ENCODE assay signal across 21 mouse cellular contexts in the genomic region with DNA sequence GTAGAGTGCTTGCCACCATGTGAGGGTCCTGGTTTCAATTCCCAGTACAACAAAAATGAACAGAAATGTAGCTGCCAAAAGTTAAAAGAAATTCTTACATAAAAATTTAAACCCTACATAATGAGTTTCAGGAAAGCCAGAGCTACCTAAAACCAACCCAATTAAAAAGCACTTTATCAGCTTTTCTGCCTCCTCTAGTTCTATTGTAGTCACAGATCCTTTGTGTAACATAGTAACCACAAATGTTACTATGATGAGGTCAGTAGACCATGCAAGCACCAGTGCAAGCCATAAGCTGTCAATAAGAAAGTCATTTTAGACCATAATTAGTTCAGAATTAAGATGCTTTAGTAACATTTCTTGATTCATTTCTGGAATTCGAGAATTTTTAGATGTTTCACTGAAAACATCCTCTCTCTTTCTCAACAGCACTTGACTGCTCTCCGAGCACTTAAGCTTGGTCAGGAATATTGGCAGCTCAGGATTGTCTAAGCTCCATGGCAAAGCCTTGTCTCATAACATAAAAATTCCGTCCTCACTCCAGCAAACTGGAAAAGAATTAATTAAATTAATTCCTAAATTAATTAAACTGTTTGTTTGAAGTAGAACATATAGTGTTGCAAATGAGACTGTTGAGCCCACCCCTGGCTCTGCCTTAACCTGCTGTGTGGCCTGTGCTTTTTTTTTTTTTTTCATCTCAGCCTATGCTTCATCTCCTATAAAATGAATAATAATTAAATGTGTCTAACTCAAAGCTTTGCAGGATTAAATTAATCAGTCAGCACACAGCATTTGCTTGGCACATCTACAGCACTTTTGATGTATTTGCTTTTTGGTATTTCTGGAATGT.
DNase-seq lines count a peak whose midpoint lies in the region; ATAC-seq and TF ChIP-seq lines count a peak whose summit lies in the region.
"Had no signal": no experiment of that assay in that cellular context is flagged by ENCODE, and none has a peak within 500 bp of the region (broad histone marks: within the 10 kb centered on the region; RNA-seq: fewer than 3 reads in every experiment).

No protein-coding gene starts in this region.

- WGBS in forebrain, embryonic 13.5 days: 8% methylated on average over 3 of the region's 3 CpGs
- WGBS in forebrain, embryonic 15.5 days: 9% methylated on average over 3 of the region's 3 CpGs
- WGBS in lung, embryonic 14.5 days: 58% methylated on average over 3 of the region's 3 CpGs
- WGBS in limb, embryonic 13.5 days: 49% methylated on average over 3 of the region's 3 CpGs

- TF ChIP-seq CTCF in lung, embryonic 14.5 days (IDR thresholded peaks at IDR 0.05; ENCODE audit: low read depth): no peak

- no peak overlapping the region for H3K9ac ChIP-seq in forebrain, embryonic 13.5 days
- H3K9ac ChIP-seq in forebrain, embryonic 15.5 days (replicated peaks): no peak overlapping the region
- no peak overlapping the region for H3K9ac ChIP-seq in lung, embryonic 14.5 days
- no peak overlapping the region for H3K9ac ChIP-seq in limb, embryonic 13.5 days
- H3K9ac ChIP-seq: neural tube, embryonic 13.5 days had no signal

- no peak overlapping the region for H3K4me2 ChIP-seq in forebrain, embryonic 13.5 days
- H3K4me2 ChIP-seq in forebrain, embryonic 15.5 days (replicated peaks): no peak overlapping the region
- no peak overlapping the region for H3K4me2 ChIP-seq in lung, embryonic 14.5 days
- no peak overlapping the region for H3K4me2 ChIP-seq in limb, embryonic 13.5 days (replicated peaks)
- H3K4me2 ChIP-seq: heart, embryonic 11.5 days; neural tube, embryonic 13.5 days had no signal

- 0 out of 2 replicates have a peak, but pooled peaks have one; percentile 45 for ATAC-seq in forebrain, embryonic 13.5 days
- ATAC-seq in forebrain, embryonic 15.5 days (replicated peaks): no peak
- no peak for ATAC-seq in lung, embryonic 14.5 days (ENCODE audit: insufficient read depth)
- ATAC-seq in limb, embryonic 13.5 days (ENCODE audit: low FRiP score, low read depth): peak; percentile 75; the same call in 1 of the 2 replicates

- no peaks in the 10 kb centered on the region for H3K36me3 ChIP-seq in forebrain, embryonic 13.5 days (ENCODE audit: poor library complexity, severe bottlenecking)
- H3K36me3 ChIP-seq in forebrain, embryonic 15.5 days: no peaks in the 10 kb centered on the region
- H3K36me3 ChIP-seq in lung, embryonic 14.5 days (ENCODE audit: insufficient read depth): no peaks in the 10 kb centered on the region
- H3K36me3 ChIP-seq in limb, embryonic 13.5 days: 0 out of 2 replicates have a peak, but pooled peaks cover 3% of the 10 kb centered on the region
- H3K36me3 ChIP-seq: neural tube, embryonic 13.5 days had no signal

- peaks cover 8% of the 10 kb centered on the region for H3K4me1 ChIP-seq in forebrain, embryonic 13.5 days
- H3K4me1 ChIP-seq in forebrain, embryonic 15.5 days: peaks cover 6% of the 10 kb centered on the region
- H3K4me1 ChIP-seq in lung, embryonic 14.5 days (ENCODE audit: insufficient read depth): no peaks in the 10 kb centered on the region
- H3K4me1 ChIP-seq in limb, embryonic 13.5 days: no peaks in the 10 kb centered on the region; the same call in 1 of the 2 replicates
- H3K4me1 ChIP-seq: neural tube, embryonic 13.5 days had no signal

- H3K9me3 ChIP-seq in forebrain, embryonic 13.5 days (replicated peaks): peaks cover 12% of the 10 kb centered on the region
- H3K9me3 ChIP-seq in forebrain, embryonic 15.5 days: 0 out of 2 replicates have a peak, but pooled peaks cover 8% of the 10 kb centered on the region
- H3K9me3 ChIP-seq in lung, embryonic 14.5 days (ENCODE audit: low read depth, low read length): no peaks in the 10 kb centered on the region
- H3K9me3 ChIP-seq in limb, embryonic 13.5 days: peaks cover 12% of the 10 kb centered on the region

- no peak overlapping the region for H3K27ac ChIP-seq in forebrain, embryonic 13.5 days
- H3K27ac ChIP-seq in forebrain, embryonic 15.5 days (replicated peaks): no peak overlapping the region
- no peak overlapping the region for H3K27ac ChIP-seq in lung, embryonic 14.5 days (ENCODE audit: low read depth)
- H3K27ac ChIP-seq in limb, embryonic 13.5 days: no peak overlapping the region
- H3K27ac ChIP-seq: gastrocnemius, adult 2 months; neural tube, embryonic 13.5 days; stomach, postnatal 0 days had no signal

- no peaks in the 10 kb centered on the region for H3K27me3 ChIP-seq in forebrain, embryonic 13.5 days
- no peaks in the 10 kb centered on the region for H3K27me3 ChIP-seq in forebrain, embryonic 15.5 days
- no peaks in the 10 kb centered on the region for H3K27me3 ChIP-seq in lung, embryonic 14.5 days (ENCODE audit: insufficient read depth, low read length)
- no peaks in the 10 kb centered on the region for H3K27me3 ChIP-seq in limb, embryonic 13.5 days
- H3K27me3 ChIP-seq: CH12.LX; neural tube, embryonic 13.5 days had no signal

- DNase-seq in lung, embryonic 14.5 days: peak; percentile 23
- no peak for DNase-seq in lung, postnatal 25 days (ENCODE audit: low spot score)
- peak; percentile 23 for DNase-seq in retina, postnatal 1 day
- no peak for DNase-seq in ovary, adult 18-20 months (ENCODE audit: low spot score)
- DNase-seq: adrenal gland, postnatal 36 days; cerebellum, adult 2 months; embryo, embryonic 11 days; gastrocnemius, adult 2 months; heart, postnatal 10 days; kidney, adult 18-20 months; kidney, postnatal 10 days; liver; lung, postnatal 10 days; right cerebral cortex, postnatal 25 days had no signal

- H3K4me3 ChIP-seq in forebrain, embryonic 13.5 days: no peak overlapping the region
- H3K4me3 ChIP-seq in forebrain, embryonic 15.5 days: no peak overlapping the region
- H3K4me3 ChIP-seq in lung, embryonic 14.5 days (ENCODE audit: low read depth, low read length): no peak overlapping the region
- no peak overlapping the region for H3K4me3 ChIP-seq in limb, embryonic 13.5 days
- H3K4me3 ChIP-seq: gastrocnemius, adult 2 months; neural tube, embryonic 13.5 days had no signal

Comparison
In these comparisons a context has a peak if more than half of its experiments do, and no peak if none do; other contexts are left out.
1. ATAC-seq: peak in forebrain, embryonic 13.5 days (single experiment) and limb, embryonic 13.5 days (single experiment); none in forebrain, embryonic 15.5 days (single experiment) and lung, embryonic 14.5 days (single experiment).
2. DNase-seq: peak in lung, embryonic 14.5 days (single experiment) and retina, postnatal 1 day (single experiment); none in lung, postnatal 25 days (single experiment) and ovary, adult 18-20 months (single experiment).